Mouse (Mus musculus) heart, embryonic 15.5 days (tissue): ENCODE measurements around the gene Gse1. TPM values are rescaled to one million over a fixed set of nuclear protein-coding genes. Genes with fewer than 3 reads are reported as not detected.

Source experiments
- ATAC-seq: fragments of 200-750 bp; cut with Nextera tagmentation; replicated peaks from 2 replicates; pipeline ENCODE4 v1.8.0; 2017; ENCODE audit warnings: low read depth, moderate TSS enrichment; ENCODE audit not compliant: insufficient number of reproducible peaks, insufficient read depth, low FRiP score
- H3K27ac ChIP-seq: fragments of 300-500 bp; sonication (generic); 2 replicates; pipeline ENCODE4 v1.5.1; 2015; ENCODE audit warnings: mild to moderate bottlenecking, inconsistent platforms
- H3K27me3 ChIP-seq: fragments of 300-500 bp; sonication (generic); 2 replicates; pipeline ENCODE4 v1.6.1; 2015; ENCODE audit warnings: inconsistent platforms
- H3K36me3 ChIP-seq: fragments of 300-500 bp; sonication (generic); 2 replicates; pipeline ENCODE4 v1.6.1; 2015; ENCODE audit warnings: mild to moderate bottlenecking, inconsistent platforms
- H3K4me1 ChIP-seq: fragments of 300-500 bp; sonication (generic); replicated peaks from 2 replicates; pipeline ENCODE4 v1.6.1; 2015; ENCODE audit warnings: inconsistent platforms
- H3K4me2 ChIP-seq: fragments of 300-500 bp; sonication (generic); 2 replicates; pipeline ENCODE4 v1.6.1; 2015; ENCODE audit warnings: inconsistent platforms, mild to moderate bottlenecking, moderate library complexity
- H3K4me3 ChIP-seq: fragments of 300-500 bp; sonication (generic); 2 replicates; pipeline ENCODE4 v1.5.1; 2015; ENCODE audit warnings: mild to moderate bottlenecking, inconsistent platforms
- H3K9ac ChIP-seq: fragments of 300-500 bp; sonication (generic); 2 replicates; pipeline ENCODE4 v1.6.1; 2015; ENCODE audit warnings: mild to moderate bottlenecking, inconsistent platforms
- H3K9me3 ChIP-seq: fragments of 300-500 bp; sonication (generic); replicated peaks from 2 replicates; pipeline ENCODE4 v1.6.1; 2016; ENCODE audit warnings: inconsistent platforms
- WGBS: fragments of 180-500 bp; shearing (Covaris S2); methylation state at CpG from one replicate; pipeline ENCODE4 v1.1.7; 2015; ENCODE audit warnings: mixed read lengths; 5-methylcytosine and 5-hydroxymethylcytosine counted together
- polyA plus RNA-seq: library from polyadenylated mRNA; unstranded; fragments of >200 nt; fragmentation: Nextera tagmentation; extraction: Ambion mirVana; gene quantifications from 2 replicates; pipeline ENCODE4 v1.2.1, GENCODE M21; 2015

The Gse1 gene
- polyA plus RNA-seq, 1 experiment from 2014 or later = 8.9 TPM

GRCm38 (mm10) chr8:120581329-120581728 is 353.1 kb downstream of the Gse1 start:
- H3K4me2 ChIP-seq = no peak overlapping the region
- peaks cover 60% of the 10 kb centered on the region for H3K36me3 ChIP-seq
- WGBS = 87% methylated on average over 12 of the region's 12 CpGs
- H3K4me3 ChIP-seq = no peak overlapping the region
- H3K27ac ChIP-seq = no peak overlapping the region
- H3K9ac ChIP-seq = no peak overlapping the region
- peaks cover 2% of the 10 kb centered on the region; the same call in 1 of the 2 replicates for H3K4me1 ChIP-seq
- H3K27me3 ChIP-seq = no peaks in the 10 kb centered on the region
- no peak for ATAC-seq
- no peaks in the 10 kb centered on the region for H3K9me3 ChIP-seq

GRCm38 (mm10) chr8:120581811-120582210 is 353.6 kb downstream of the Gse1 start:
- Histone ChIP-seq H3K4me3 (no peak overlapping the region), H3K4me2 (no peak overlapping the region), H3K9me3 (no peaks in the 10 kb centered on the region), H3K36me3 (peaks cover 56% of the 10 kb centered on the region), H3K4me1 (peaks cover 5% of the 10 kb centered on the region), H3K27me3 (no peaks in the 10 kb centered on the region), H3K27ac (no peak overlapping the region), H3K9ac (no peak overlapping the region)
- WGBS = 79% methylated on average over 8 of the region's 8 CpGs
- no peak for ATAC-seq

- H3K4me1 ChIP-seq = peaks cover 26% of the 10 kb centered on the region
- H3K36me3 ChIP-seq = peaks cover 20% of the 10 kb centered on the region
- H3K27ac ChIP-seq = no peak overlapping the region
- no peak overlapping the region for H3K9ac ChIP-seq
- H3K4me3 ChIP-seq = no peak overlapping the region
- no peaks in the 10 kb centered on the region for H3K27me3 ChIP-seq
- WGBS = 82% methylated on average over 10 of the region's 10 CpGs
- no peak overlapping the region for H3K4me2 ChIP-seq
- no peak for ATAC-seq
- H3K9me3 ChIP-seq = no peaks in the 10 kb centered on the region
Measured at GRCm38 (mm10) chr8:120585521-120585920, 357.3 kb downstream of the Gse1 start.

GRCm38 (mm10) chr8:120588908-120589771 is 360.9 kb downstream of the Gse1 start, which contains the start of gene Gins2:
Gene Gins2, minus strand, starts transcription at chr8:120589304.
- Histone ChIP-seq H3K4me3 (peak within 1 kb of the TSS; percentile 70), H3K36me3 (peaks cover 6% of the 10 kb centered on the region; the same call in 1 of the 2 replicates), H3K27me3 (no peaks in the 10 kb centered on the region), H3K27ac (peak within 1 kb of the TSS; percentile 79), H3K9me3 (no peaks in the 10 kb centered on the region), H3K4me1 (peaks cover 41% of the 10 kb centered on the region), H3K4me2 (peak within 1 kb of the TSS; percentile 91), H3K9ac (peak within 1 kb of the TSS; percentile 72)
- ATAC-seq = peak; percentile 98
- under 1% methylated on average over 67 of the region's 67 CpGs for WGBS

GRCm38 (mm10) chr8:120589921-120590320 is 361.7 kb downstream of the Gse1 start:
- no peak for ATAC-seq

GRCm38 (mm10) chr8:120591587-120592292 is 363.5 kb downstream of the Gse1 start:
- no peak for ATAC-seq
- H3K4me3 ChIP-seq = no peak overlapping the region
- H3K4me2 ChIP-seq = no peak overlapping the region
- peaks cover 39% of the 10 kb centered on the region for H3K4me1 ChIP-seq
- no peaks in the 10 kb centered on the region for H3K9me3 ChIP-seq
- WGBS = 61% methylated on average over 10 of the region's 10 CpGs
- no peak overlapping the region for H3K9ac ChIP-seq
- no peak overlapping the region for H3K27ac ChIP-seq
- no peaks in the 10 kb centered on the region for H3K27me3 ChIP-seq
- no peaks in the 10 kb centered on the region for H3K36me3 ChIP-seq

More at GRCm38 (mm10) chr8:120589921-120590320, 361.7 kb downstream of the Gse1 start:
- Histone ChIP-seq H3K9me3 (no peaks in the 10 kb centered on the region), H3K4me3 (peak overlapping the region; percentile 70), H3K27ac (peak overlapping the region; percentile 79), H3K27me3 (no peaks in the 10 kb centered on the region), H3K36me3 (peaks cover 4% of the 10 kb centered on the region; the same call in 1 of the 2 replicates), H3K4me1 (peaks cover 41% of the 10 kb centered on the region), H3K4me2 (peak overlapping the region; percentile 67), H3K9ac (peak overlapping the region; percentile 51)
- WGBS = 33% methylated on average over 2 of the region's 2 CpGs

GRCm38 (mm10) chr8:120594571-120594970 is 366.3 kb downstream of the Gse1 start:
- no peak for ATAC-seq
- Histone ChIP-seq H3K27ac (no peak overlapping the region), H3K9ac (no peak overlapping the region), H3K4me3 (no peak overlapping the region), H3K4me2 (no peak overlapping the region), H3K4me1 (peaks cover 29% of the 10 kb centered on the region), H3K36me3 (no peaks in the 10 kb centered on the region), H3K9me3 (no peaks in the 10 kb centered on the region), H3K27me3 (no peaks in the 10 kb centered on the region)
- 84% methylated on average over 5 of the region's 5 CpGs for WGBS

GRCm38 (mm10) chr8:120595963-120596362 is 367.7 kb downstream of the Gse1 start:
- Histone ChIP-seq H3K36me3 (no peaks in the 10 kb centered on the region), H3K9ac (no peak overlapping the region), H3K27ac (no peak overlapping the region), H3K4me1 (peaks cover 22% of the 10 kb centered on the region), H3K9me3 (no peaks in the 10 kb centered on the region), H3K27me3 (no peaks in the 10 kb centered on the region), H3K4me2 (no peak overlapping the region), H3K4me3 (no peak overlapping the region)
- WGBS = 11% methylated on average over 5 of the region's 5 CpGs
- ATAC-seq = no peak

GRCm38 (mm10) chr8:120598579-120598978 is 370.3 kb downstream of the Gse1 start:
- Histone ChIP-seq H3K36me3 (no peaks in the 10 kb centered on the region), H3K27me3 (no peaks in the 10 kb centered on the region), H3K9ac (no peak overlapping the region), H3K27ac (no peak overlapping the region), H3K4me1 (peaks cover 5% of the 10 kb centered on the region; the same call in 1 of the 2 replicates), H3K9me3 (no peaks in the 10 kb centered on the region), H3K4me3 (no peak overlapping the region), H3K4me2 (peak overlapping the region; percentile 36)
- no peak for ATAC-seq
- WGBS = 36% methylated on average over 24 of the region's 24 CpGs

- Histone ChIP-seq H3K4me1 (peaks cover 5% of the 10 kb centered on the region; the same call in 1 of the 2 replicates), H3K9ac (no peak overlapping the region), H3K36me3 (no peaks in the 10 kb centered on the region), H3K4me3 (no peak overlapping the region), H3K9me3 (no peaks in the 10 kb centered on the region), H3K27ac (no peak overlapping the region), H3K4me2 (no peak overlapping the region), H3K27me3 (no peaks in the 10 kb centered on the region)
- no peak for ATAC-seq
- WGBS = 57% methylated on average over 7 of the region's 7 CpGs
Measured at GRCm38 (mm10) chr8:120599504-120599903, 371.2 kb downstream of the Gse1 start.

GRCm38 (mm10) chr8:120602672-120603071 is 374.4 kb downstream of the Gse1 start:
- Histone ChIP-seq H3K9ac (no peak overlapping the region), H3K4me3 (no peak overlapping the region), H3K9me3 (no peaks in the 10 kb centered on the region), H3K36me3 (no peaks in the 10 kb centered on the region), H3K27ac (no peak overlapping the region), H3K4me1 (peaks cover 7% of the 10 kb centered on the region; the same call in 1 of the 2 replicates), H3K4me2 (no peak overlapping the region), H3K27me3 (no peaks in the 10 kb centered on the region)
- 48% methylated on average over 6 of the region's 6 CpGs for WGBS
- no peak for ATAC-seq
